Mouse (Mus musculus) neural tube, embryonic 11.5 days (tissue): ENCODE results near the gene Ajap1. TPM values are rescaled to one million over a fixed set of nuclear protein-coding genes. Genes with fewer than 3 reads are reported as not detected.
A peak's percentile ranks its signal among the peaks of the same experiment; 100 is the strongest.

Experiments
- ATAC-seq: fragments of 200-750 bp; cut with Nextera tagmentation; 2 replicates; pipeline ENCODE4 v1.8.0; 2017; ENCODE audit warnings: moderate number of reproducible peaks, mild to moderate bottlenecking, moderate TSS enrichment, moderate library complexity; ENCODE audit not compliant: insufficient read depth, low FRiP score, low TSS enrichment
- DNase-seq: peaks from one replicate; pipeline ENCODE4 v3.0.0-alpha.2; 2015; ENCODE audit warnings: low spot score
- H3K27ac ChIP-seq: fragments of 300-500 bp; sonication (generic); 2 replicates; pipeline ENCODE4 v1.5.1; 2014; ENCODE audit warnings: low read depth, mild to moderate bottlenecking, low read length
- H3K27me3 ChIP-seq: fragments of 300-500 bp; sonication (generic); 2 replicates; pipeline ENCODE4 v1.6.1; 2014; ENCODE audit warnings: mild to moderate bottlenecking, low read length, mixed read lengths; ENCODE audit not compliant: control insufficient read depth, insufficient read depth
- H3K36me3 ChIP-seq: fragments of 300-500 bp; sonication (generic); 2 replicates; pipeline ENCODE4 v1.6.1; 2014; ENCODE audit warnings: mild to moderate bottlenecking, low read length, moderate library complexity, mixed read lengths; ENCODE audit not compliant: control insufficient read depth, insufficient read depth
- H3K4me1 ChIP-seq: fragments of 300-500 bp; sonication (generic); 2 replicates; pipeline ENCODE4 v1.6.1; 2014; ENCODE audit warnings: low read length, mixed read lengths; ENCODE audit not compliant: control insufficient read depth, insufficient read depth
- H3K4me2 ChIP-seq: fragments of 300-500 bp; sonication (generic); 2 replicates; pipeline ENCODE4 v1.6.1; 2014; ENCODE audit warnings: low read depth, mild to moderate bottlenecking, moderate library complexity
- H3K4me3 ChIP-seq: fragments of 300-500 bp; sonication (generic); 2 replicates; pipeline ENCODE4 v1.5.1; 2014; ENCODE audit warnings: low read depth, low read length
- H3K9ac ChIP-seq: fragments of 300-500 bp; sonication (generic); 2 replicates; pipeline ENCODE4 v1.6.1; 2014; ENCODE audit warnings: mild to moderate bottlenecking, low read length
- H3K9me3 ChIP-seq: fragments of 300-500 bp; sonication (generic); 2 replicates; pipeline ENCODE4 v1.6.1; 2016; ENCODE audit warnings: low read length; ENCODE audit not compliant: control insufficient read depth
- WGBS: fragments of 180-500 bp; shearing (Covaris S2); extraction: QIAGEN DNeasy Blood & Tissue Kit; methylation state at CpG from one replicate; pipeline ENCODE4 v1.1.7; 2014; 5-methylcytosine and 5-hydroxymethylcytosine counted together
- polyA plus RNA-seq: library from polyadenylated mRNA; unstranded; fragments of >200 nt; fragmentation: Nextera tagmentation; extraction: Ambion mirVana; gene quantifications from 2 replicates; pipeline ENCODE4 v1.2.1, GENCODE M21; 2014

The Ajap1 gene
- polyA plus RNA-seq, 1 experiment from 2014 or later = 3.3 TPM

GRCm38 (mm10) chr4:153387478-153387877, 95.1 kb downstream of the Ajap1 start:
- 87% methylated on average over 12 of the region's 12 CpGs for WGBS
- DNase-seq = no peak
- Histone ChIP-seq H3K4me3 (no peak overlapping the region), H3K27ac (no peak overlapping the region), H3K27me3 (no peaks in the 10 kb centered on the region), H3K9ac (no peak overlapping the region), H3K4me2 (no peak overlapping the region), H3K36me3 (no peaks in the 10 kb centered on the region), H3K9me3 (no peaks in the 10 kb centered on the region), H3K4me1 (no peaks in the 10 kb centered on the region)
- no peak for ATAC-seq

GRCm38 (mm10) chr4:153381433-153381832, 101.2 kb downstream of the Ajap1 start:
- Histone ChIP-seq H3K9ac (no peak overlapping the region), H3K4me1 (no peaks in the 10 kb centered on the region), H3K27me3 (no peaks in the 10 kb centered on the region), H3K27ac (no peak overlapping the region), H3K9me3 (no peaks in the 10 kb centered on the region), H3K4me2 (no peak overlapping the region), H3K4me3 (no peak overlapping the region), H3K36me3 (no peaks in the 10 kb centered on the region)
- WGBS = 65% methylated on average over 7 of the region's 7 CpGs
- DNase-seq (no peak), ATAC-seq (no peak)

GRCm38 (mm10) chr4:153380885-153381284, 101.7 kb downstream of the Ajap1 start:
- H3K27me3 ChIP-seq = no peaks in the 10 kb centered on the region
- H3K4me2 ChIP-seq = no peak overlapping the region

GRCm38 (mm10) chr4:153377981-153378380, 104.6 kb downstream of the Ajap1 start:
- H3K4me3 ChIP-seq = no peak overlapping the region
- ATAC-seq = no peak
- peak; percentile 61 for DNase-seq
- no peaks in the 10 kb centered on the region for H3K9me3 ChIP-seq
- no peak overlapping the region for H3K4me2 ChIP-seq
- WGBS = 19% methylated on average over 6 of the region's 6 CpGs
- no peaks in the 10 kb centered on the region for H3K27me3 ChIP-seq
- H3K4me1 ChIP-seq = no peaks in the 10 kb centered on the region
- no peak overlapping the region for H3K9ac ChIP-seq
- H3K27ac ChIP-seq = no peak overlapping the region
- no peaks in the 10 kb centered on the region for H3K36me3 ChIP-seq

More at GRCm38 (mm10) chr4:153380885-153381284, 101.7 kb downstream of the Ajap1 start:
- Histone ChIP-seq H3K9me3 (no peaks in the 10 kb centered on the region), H3K4me3 (no peak overlapping the region), H3K27ac (no peak overlapping the region), H3K36me3 (no peaks in the 10 kb centered on the region), H3K9ac (no peak overlapping the region), H3K4me1 (no peaks in the 10 kb centered on the region)
- DNase-seq (no peak), ATAC-seq (no peak)
- WGBS = 90% methylated on average over 10 of the region's 10 CpGs

- no peak overlapping the region for H3K9ac ChIP-seq
- no peaks in the 10 kb centered on the region for H3K36me3 ChIP-seq
- 82% methylated on average over 6 of the region's 6 CpGs for WGBS
- H3K27me3 ChIP-seq = no peaks in the 10 kb centered on the region
- no peak overlapping the region for H3K4me3 ChIP-seq
- DNase-seq (no peak), ATAC-seq (no peak)
- H3K4me2 ChIP-seq = no peak overlapping the region
- no peaks in the 10 kb centered on the region for H3K9me3 ChIP-seq
- H3K27ac ChIP-seq = no peak overlapping the region
- H3K4me1 ChIP-seq = no peaks in the 10 kb centered on the region
These were observed 108.4 kb downstream of the Ajap1 start for GRCm38 (mm10) chr4:153374233-153374632.

GRCm38 (mm10) chr4:153373125-153373524, 109.5 kb downstream of the Ajap1 start:
- no peak overlapping the region for H3K27ac ChIP-seq
- WGBS = 92% methylated on average over 14 of the region's 14 CpGs

GRCm38 (mm10) chr4:153368620-153369159, 113.9 kb downstream of the Ajap1 start:
- Histone ChIP-seq H3K27me3 (no peaks in the 10 kb centered on the region), H3K4me1 (no peaks in the 10 kb centered on the region), H3K9ac (no peak overlapping the region), H3K36me3 (no peaks in the 10 kb centered on the region), H3K4me3 (no peak overlapping the region), H3K27ac (no peak overlapping the region), H3K4me2 (no peak overlapping the region), H3K9me3 (no peaks in the 10 kb centered on the region)
- ATAC-seq = no peak
- DNase-seq = no peak
- WGBS = 71% methylated on average over 10 of the region's 10 CpGs

More at GRCm38 (mm10) chr4:153373125-153373524, 109.5 kb downstream of the Ajap1 start:
- no peak overlapping the region for H3K4me3 ChIP-seq
- H3K9ac ChIP-seq = no peak overlapping the region
- no peaks in the 10 kb centered on the region for H3K9me3 ChIP-seq
- ATAC-seq (no peak), DNase-seq (no peak)
- H3K4me2 ChIP-seq = no peak overlapping the region
- H3K27me3 ChIP-seq = no peaks in the 10 kb centered on the region
- no peaks in the 10 kb centered on the region for H3K4me1 ChIP-seq
- H3K36me3 ChIP-seq = no peaks in the 10 kb centered on the region

- H3K9me3 ChIP-seq = no peaks in the 10 kb centered on the region
- no peaks in the 10 kb centered on the region for H3K27me3 ChIP-seq
- no peaks in the 10 kb centered on the region for H3K4me1 ChIP-seq
- no peaks in the 10 kb centered on the region for H3K36me3 ChIP-seq
- no peak overlapping the region for H3K9ac ChIP-seq
- no peak overlapping the region for H3K4me2 ChIP-seq
- peak; percentile 52 for DNase-seq
- H3K4me3 ChIP-seq = no peak overlapping the region
- no peak for ATAC-seq
- WGBS = 39% methylated on average over 13 of the region's 13 CpGs
- no peak overlapping the region for H3K27ac ChIP-seq
These were observed 121.6 kb downstream of the Ajap1 start for GRCm38 (mm10) chr4:153360868-153361545.

- no peaks in the 10 kb centered on the region for H3K27me3 ChIP-seq
- H3K4me1 ChIP-seq = no peaks in the 10 kb centered on the region
- no peaks in the 10 kb centered on the region for H3K36me3 ChIP-seq
- H3K9me3 ChIP-seq = no peaks in the 10 kb centered on the region
- no peak overlapping the region for H3K9ac ChIP-seq
- H3K4me3 ChIP-seq = no peak overlapping the region
- DNase-seq (no peak), ATAC-seq (no peak)
- no peak overlapping the region for H3K27ac ChIP-seq
- H3K4me2 ChIP-seq = no peak overlapping the region
- WGBS = 61% methylated on average over 7 of the region's 7 CpGs
These were observed 124.4 kb downstream of the Ajap1 start for GRCm38 (mm10) chr4:153358243-153358550.
